Mouse (Mus musculus) adipocyte (in vitro differentiated cells): Measurements from ENCODE around the gene Actr1a.

ENCODE experiments used
- DNase-seq: peaks from one replicate; pipeline ENCODE4 v3.0.0-alpha.2; 2016; ENCODE audit warnings: low spot score

The Actr1a gene

DNA sequence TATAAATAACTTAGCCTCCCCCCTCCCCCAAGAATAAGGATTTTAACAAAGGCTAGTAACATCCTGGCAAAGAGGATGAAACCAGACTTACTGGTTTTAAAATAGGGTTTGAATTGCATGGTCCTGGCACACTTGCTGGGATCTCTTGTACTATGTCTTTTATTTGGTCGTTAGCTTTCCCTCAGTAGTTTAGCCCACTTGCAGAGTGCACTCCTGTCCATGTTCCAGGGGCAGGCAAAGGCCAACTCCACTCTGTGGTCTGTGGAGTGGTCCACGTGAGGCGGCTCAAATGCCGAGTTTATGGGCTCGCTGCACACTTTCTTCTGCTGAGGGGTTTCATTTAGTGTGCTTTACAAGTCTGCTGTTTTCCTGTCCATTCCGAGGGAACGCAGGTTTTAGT, 4.3 kb upstream of the Actr1a start:
- no peak for DNase-seq

DNA sequence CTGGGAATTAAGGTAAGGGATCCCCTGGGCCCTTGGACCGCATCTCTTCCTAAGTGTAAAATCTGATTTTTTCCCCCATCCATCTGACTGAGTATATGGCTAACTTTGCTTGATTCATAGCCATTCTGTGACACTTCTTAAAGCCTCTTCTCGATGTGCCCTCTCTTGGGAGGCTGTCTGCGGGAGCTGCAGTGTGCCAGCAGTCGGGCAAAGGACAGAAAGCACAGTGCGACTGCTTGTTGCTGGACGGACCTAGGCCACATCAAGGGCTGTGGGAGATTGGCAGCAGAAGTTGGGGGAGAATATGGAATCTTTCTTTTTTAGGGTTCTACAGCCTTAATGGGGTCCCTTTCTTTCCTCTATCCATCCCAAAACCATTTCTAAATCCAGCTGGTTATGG, 3.8 kb upstream of the Actr1a start:
- no peak for DNase-seq

DNA sequence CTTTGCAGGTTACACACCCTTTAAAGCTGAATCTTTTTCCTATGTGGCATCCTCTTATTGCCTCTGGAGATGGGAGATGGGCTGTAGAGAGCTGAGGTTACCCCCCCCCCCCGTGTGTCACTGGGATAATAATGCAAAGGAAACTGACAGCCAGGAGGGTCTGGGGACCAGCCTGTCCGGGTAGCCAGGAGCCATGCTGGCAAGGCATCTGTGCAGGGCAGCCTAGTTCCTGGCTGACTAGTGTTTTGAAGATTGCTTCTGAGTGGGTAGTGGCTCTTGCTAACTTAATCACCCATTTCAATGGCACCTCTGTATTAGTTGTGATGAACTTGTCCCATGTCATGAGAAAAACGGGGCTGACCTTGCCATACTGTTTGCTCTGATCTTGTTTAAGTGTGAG, 2.9 kb upstream of the Actr1a start:
- no peak for DNase-seq

DNA sequence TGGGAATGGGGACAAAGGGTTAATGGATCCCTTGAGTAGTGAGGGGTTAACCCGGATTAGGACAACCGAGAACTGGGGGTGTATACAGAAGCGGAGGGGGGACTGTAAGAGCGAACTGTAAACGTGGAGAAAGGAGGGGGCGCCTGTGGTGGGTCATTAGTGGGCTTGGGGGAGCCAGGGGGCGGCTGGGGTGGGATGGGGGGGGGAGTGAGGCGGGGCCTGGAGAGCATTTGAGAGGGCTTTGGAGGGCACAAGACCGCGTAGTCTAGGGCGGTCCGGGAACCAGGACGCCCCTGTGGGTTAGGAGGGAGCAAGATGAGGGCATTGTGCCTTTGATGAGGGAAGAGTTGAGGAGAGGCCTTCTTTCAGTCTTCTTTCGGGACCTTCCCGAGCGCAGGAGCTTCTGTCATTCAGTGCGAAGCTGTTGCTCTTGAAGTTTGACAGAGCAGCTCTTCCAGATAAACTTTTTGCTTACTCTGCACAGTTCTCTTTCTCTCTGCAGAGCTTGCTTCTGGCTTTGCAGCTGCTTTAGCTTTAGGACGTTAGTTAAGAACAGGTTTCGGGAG, 2.0 kb upstream of the Actr1a start:
- peak; percentile 43 for DNase-seq

DNA sequence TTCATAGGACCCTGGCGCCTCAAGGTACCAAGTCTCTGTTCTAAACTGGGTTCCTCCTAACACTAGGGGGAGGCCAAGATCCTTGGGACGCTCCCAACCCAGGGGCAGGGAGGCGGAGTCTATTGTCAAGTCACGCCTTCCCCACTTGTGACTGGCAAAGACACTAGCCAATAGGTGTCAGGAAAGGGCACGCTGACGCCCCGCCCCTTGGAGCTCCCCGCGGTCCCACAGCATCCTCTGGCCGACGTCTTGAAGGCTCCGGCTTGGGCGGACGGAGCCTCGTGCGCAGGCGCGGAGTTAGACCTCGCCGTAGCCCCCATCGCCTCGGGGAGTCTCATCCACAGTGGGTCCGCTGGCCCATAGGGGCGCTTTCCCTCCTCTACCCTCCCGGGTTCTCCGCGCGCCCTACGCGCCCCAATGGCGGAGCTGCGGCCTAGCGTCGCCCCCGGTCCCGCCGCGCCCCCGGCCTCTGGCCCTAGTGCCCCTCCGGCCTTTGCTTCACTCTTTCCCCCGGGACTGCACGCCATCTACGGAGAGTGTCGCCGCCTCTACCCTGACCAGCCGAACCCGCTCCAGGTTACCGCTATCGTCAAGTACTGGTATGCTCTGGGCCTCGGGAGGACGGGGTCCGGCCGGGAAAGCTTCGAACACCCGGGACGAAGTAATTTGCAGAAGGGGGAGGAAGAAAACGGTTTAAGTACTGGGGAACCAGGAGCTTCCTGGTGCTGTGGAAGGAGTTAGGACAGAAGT, 1.3 kb upstream of the Actr1a start, which contains the start of gene Sufu:
Gene Sufu, plus strand, starts transcription at position 211 of the 750 bp plus-strand sequence.
- peak; percentile 99 for DNase-seq

DNA sequence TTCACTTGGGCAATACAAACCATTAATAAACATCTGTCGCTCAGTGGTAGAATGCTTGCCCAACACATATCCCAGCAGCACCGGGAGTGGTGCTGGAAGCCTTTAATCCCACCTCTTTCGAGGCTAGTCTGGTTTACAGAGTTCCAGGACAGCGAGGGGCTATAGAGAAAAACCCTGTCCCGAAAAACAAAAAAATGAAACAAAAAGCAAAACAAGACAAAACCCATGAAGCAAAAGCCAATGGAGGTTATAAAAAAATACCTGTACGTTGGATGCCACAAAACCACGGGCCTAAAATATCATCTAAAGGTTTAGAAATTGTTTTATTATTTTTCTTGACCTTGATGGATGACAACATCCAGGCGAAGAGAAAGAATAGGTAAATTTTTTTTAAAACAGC, 561 bp upstream of the Actr1a start:
- no peak for DNase-seq

DNA sequence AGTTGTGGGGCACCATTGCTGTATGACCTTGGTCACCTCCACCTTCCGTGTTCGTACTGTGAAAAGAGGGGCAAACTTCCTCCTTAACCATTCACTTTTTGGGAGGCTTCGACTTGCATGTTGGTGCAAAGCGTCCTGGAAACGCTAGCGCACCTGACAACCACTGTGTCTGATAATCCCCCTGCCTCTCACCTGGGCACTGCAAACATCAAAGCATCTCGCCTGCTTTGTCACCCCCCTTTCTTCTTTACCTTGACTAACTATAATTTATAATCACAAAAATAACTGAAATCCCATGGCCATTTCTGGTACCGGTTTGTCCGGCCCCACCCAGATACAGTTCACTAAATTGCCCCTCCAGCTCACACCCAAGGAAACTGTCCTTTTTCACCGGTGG, 838 bp downstream of the Actr1a start:
- DNase-seq, result no peak

DNA sequence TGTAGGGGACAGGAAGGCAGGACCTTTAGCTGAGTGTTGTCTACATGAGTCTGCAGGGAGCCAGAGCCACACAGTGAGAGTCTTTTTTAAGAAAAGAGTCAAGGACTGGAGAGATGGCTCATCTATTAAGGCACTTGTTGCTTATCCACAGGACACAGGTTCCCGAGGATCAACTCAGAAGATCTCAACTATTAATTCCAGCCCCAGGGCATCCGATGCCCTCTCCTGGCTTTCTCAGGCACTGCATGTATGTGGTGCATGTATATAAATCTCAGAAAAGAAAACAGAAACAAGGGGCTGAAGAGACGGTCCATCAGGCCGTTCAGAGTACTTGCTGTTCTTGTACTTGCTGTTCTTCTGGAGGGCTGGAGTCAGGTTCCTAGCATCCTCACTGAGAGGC, 3.5 kb downstream of the Actr1a start:
- DNase-seq, result peak; percentile 61

DNA sequence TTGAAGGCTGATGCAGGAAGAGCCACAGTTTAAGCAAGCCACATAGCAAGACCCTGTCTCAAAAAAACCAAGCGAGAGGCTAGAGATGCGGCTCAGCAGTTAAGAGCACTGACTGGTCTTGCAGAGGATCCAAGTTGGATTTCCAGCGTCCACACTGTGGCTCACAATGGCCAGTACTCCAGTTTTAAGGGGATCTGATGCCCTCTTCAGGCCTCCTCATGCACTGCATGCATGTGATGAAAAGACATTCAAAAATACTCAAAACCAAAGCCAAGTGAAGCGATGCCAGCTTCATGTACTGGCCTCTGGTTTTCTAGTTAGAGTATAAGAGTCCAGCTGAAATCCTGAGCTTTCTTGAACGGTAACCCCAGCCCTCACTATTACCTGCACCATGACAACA, 5.7 kb downstream of the Actr1a start:
- DNase-seq, result peak; percentile 44

DNA sequence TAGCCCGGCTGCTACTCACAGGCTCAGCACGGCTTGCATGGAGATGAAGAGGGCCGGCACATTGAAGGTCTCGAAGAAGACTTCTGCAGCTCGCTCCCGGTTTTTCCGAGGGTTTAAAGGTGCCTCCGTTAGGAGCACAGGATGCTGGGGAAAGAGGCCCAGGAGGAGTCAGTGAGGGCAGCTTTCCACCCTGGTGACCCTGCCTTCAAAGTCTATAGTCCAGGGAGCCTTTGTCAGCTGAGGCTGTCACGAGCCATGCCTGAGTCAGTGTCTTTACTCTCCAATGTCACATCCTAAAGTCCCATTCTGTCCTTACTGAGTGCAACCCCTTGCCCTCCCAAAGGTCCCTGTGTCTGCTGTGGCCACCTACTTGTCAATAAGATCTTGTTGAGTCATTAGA, 13.3 kb downstream of the Actr1a start:
- DNase-seq, result no peak

DNA sequence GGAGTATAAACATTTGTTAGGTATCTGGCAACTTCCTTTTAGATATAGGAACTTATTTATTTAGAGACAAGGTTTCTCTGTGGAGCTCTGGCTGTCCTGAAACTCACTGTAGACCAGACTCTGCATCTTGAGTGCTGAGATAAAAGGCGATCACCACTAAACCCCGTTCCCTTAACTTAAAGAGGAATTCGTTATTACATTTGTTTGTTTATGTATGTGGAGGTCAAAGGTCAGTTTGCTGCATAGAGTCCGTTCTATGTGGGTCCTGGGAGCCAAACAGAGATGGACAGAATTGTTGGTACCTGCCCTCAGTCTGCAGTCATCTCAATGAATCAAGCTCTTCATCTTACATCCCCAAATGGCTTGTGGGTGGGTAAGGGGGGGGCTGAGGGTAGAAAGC, 19.7 kb downstream of the Actr1a start:
- no peak for DNase-seq

DNA sequence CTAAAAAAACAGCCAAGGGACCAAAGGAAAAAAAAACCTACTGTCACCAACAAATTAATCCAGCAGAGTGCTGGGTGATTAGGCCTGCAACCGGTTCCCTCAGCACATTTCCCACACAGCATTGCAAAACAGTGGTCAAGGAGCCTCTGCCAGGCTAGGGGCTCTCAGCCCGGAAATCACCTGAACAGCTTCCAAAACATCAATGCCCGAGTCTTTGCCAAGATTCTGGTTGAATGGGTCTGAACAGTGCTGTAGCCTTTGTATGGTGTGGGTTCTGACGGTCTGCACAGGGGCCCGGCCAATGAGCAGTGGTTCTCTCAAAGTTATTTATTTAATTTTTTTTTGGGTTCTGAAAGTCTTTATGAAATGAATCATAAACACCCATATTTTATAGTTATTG, 20.1 kb downstream of the Actr1a start:
- DNase-seq, result peak; percentile 68

DNA sequence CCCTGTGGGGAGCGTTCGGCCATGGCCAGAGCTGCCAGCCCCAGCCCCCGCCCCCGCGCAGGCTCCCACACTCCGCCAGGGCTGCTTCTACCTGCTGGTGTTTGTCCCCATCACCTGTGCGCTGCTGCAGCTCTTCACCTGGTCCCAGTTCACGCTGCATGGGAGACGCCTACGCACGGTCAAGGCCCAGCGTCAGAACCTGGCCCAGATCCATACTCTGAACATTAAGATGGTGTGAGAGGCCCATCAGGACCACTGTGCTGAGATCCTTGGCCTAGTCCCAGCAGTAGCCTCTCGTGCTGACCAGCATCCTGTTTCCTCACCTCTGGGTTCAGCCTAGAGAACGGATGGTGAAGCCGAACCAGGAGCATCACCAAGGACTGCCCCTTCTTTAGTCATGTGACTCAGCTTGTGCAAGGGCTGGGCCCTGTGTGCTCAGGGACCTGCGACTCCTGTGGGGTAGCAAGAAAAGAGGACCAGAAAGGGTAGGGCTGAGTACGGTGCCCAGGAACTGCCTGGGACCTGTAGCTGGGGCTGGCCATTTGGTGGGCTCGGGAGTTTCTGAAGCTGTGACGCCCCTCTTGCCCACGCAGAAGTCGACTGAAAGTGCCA, 21.0 kb downstream of the Actr1a start:
- no peak for DNase-seq

DNA sequence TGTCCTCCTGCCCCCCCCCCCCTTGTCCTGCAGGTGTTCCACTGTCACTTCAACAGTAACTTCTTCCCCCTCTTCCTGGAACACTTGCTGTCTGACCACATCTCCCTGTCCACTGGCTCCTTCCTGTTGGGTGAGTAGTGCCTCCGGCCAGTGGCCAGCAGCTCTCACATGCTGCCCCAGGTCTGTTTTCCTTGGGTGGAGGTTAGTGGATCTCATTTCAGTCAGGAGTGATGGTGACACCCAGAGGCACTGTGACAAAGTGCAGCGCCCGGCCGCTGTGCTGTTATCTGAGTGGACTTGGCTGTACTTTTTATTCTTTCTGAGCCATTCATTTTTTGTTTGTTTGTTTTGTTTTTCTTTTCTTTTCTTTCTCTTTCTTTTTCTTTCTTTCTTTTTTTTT, 26.3 kb downstream of the Actr1a start:
- peak; percentile 89 for DNase-seq

DNA sequence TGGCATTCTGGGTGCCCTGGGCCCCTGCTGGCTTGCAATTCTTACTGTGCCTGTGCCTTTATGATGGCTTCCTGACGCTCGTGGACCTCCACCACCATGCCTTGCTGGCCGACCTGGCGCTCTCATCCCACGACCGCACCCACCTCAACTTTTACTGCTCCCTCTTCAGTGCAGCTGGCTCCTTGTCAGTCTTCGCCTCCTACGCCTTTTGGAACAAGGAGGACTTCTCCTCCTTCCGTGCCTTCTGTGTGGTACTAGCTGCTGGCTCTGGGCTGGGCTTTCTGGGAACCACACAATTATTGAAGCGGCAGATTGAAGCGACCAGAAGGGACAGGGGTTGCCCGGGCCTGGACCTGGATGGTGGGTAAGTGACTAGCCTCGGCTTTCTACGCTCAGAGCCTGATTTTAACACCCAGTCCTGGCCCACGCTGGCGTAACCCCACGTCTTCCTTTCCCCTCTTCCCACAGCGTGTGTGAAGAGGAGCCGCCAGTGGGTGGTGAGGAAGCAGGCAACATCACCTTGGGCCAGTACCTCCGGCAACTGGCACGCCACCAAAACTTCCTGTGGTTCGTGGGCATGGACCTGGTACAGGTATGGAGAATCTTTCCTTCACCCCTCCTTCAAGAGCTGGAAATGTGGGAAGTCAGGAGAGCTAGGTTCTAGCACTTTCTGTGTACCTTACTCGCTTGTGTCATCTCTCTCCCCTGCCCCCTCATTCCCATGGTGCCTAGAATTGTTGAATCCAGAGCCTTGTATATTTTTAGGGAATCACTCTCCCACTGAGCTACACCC, 27.6 kb downstream of the Actr1a start:
- DNase-seq, result no peak

DNA sequence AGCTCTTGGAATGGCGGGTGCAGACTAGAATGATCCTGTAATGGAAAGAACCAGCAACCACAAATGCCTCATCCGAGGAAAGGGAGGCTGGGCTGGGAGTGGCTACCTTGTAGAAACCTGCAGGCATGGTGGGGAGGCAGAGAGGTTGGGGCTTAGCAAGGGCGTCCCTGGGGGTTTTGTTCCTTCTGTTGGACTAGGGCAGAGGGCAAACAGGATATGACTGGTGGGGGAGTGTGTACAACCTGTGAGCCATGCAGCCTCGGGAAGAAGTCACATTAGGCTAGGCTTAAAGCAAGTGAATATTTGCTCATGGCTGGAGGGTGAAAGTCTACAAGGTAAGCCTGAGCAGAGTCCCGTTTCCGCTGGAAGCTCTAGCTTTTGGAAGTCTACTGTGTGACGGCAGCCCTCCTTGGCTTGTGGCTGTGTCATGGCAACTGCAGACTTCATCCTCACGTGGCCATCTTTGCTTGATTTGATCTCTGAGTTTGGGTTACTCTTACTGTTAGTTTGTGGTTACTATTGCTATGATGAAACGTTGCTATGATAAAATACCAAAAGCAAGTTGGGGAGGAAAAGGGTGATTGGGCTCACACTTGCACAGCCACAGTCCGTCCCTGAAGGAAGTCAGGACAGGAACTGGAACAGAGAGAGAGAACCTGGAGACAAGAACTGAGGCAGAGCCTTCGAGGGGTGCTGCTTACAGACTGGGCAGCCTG, 32.1 kb downstream of the Actr1a start:
- DNase-seq, result no peak

DNA sequence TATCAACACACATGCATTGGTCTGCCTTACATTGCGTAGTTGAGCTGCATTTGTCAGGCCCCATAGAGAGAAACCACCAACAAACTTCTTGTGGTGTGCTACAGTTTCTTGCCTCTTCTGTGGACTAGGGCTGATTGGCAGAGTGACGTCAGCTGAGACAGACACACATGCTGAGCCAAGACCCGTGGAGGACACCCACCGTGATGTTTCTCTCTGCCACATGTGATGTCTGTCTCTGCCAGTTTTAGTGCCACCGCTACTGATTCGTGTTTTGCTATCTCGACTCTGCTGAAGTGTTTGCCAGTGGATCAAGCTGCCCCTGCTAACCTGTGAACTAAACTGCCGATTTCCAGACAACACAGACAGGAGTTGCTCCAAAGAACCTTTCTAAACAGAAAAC, 33.4 kb downstream of the Actr1a start:
- no peak for DNase-seq

DNA sequence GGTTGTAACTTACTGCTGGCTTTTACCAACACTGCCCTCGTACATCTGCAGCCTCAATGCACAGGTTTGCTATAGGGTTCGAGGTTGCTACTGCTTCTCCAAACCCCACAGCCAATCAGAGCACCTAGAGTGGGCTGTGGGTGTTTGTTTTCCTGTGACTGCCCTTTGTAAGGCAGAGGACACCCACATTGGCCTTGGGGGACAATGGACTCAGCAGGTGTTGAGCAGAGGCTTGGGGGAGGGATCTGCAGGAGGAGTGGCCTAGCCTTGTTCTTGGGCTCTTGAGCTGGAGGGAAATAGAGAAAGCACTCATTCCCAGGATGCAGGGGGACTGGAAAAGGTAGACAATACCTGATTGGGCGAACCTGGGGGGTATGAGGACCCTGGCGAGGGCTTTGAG, 37.2 kb downstream of the Actr1a start:
- DNase-seq, result no peak

DNA sequence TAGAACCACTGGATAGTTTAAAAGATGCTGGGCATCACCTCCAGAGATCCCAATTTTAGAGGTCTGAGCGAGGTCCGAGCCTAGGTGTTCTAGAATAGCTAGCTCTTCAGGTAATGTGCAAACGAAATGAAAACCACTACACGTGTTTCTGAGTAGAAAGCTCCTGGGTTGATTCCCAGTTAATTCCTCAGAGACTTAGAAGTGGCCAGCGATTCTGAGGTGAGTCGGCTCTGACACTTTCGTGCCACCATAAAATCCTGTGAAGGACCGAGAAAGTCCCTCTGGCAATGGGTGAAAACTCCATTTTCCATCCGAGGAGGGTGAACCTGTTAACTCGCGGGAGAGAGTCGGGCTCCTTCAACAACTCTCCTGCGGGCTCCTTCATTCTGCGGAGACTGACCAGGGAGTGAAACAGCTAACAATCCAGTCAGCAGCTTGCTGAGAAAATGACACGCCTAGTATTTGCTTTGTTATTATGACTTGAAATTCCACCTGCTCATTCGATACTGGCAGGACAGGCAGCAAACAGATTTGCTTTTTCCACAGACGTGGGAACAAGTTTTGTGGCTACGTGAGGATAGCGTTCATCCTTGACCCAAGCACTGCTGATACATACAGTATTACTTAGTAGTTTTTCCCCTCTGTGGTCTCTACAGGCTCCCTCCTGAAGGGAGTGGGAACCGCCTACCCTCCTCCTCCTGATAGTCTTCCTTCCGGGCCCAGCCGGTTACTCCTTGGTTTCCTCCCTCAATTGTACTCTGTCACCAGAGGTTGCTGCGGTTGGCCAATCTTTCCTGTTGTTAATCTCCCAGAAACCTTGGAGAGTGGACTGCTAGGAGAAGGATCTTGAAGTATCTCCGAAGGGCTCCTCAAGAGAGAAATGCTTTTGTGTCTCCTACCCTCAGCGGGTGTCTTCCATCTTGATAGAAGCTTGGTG, 37.9 kb downstream of the Actr1a start:
- no peak for DNase-seq

DNA sequence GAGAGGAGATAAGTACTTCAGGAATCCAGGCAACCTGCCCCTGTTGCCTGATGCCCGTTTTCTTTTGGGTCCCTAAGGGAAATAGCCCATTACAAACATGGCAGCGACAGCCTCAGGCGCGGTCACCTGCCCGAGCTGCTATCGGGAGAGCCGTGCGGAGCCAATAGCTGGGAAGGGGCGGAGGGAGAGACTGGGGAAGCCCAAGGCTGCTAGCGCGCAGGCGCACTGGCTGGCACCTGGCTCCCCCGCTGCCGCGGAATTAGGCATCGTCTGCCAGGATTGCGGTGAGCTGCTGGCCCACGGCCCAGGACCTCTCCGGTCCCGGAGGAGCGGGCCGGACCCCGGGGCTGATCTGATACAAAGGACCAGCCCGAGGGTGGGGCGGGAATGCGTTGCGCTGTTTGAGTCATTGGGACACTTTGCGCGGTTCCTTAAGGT, 38.8 kb downstream of the Actr1a start:
- no peak for DNase-seq
